Mouse (Mus musculus) yolk sac, embryonic 10.5 days (tissue): ENCODE results near the gene Gm20838.
"Not testable (repeated sequence)": the region's sequence is repeated elsewhere in the genome, so short reads cannot be mapped to it uniquely, and the experiment has no call there.

Experiments used
- DNase-seq: peaks from one replicate; pipeline ENCODE4 v3.0.0-alpha.2; 2017; ENCODE audit warnings: low spot score

The Gm20838 gene

GRCm38 (mm10) chrY:33543064-33543463 lies at the start of gene Gm20838:
TSS of gene Gm20838 (minus strand) at chrY:33543164.
- not testable (repeated sequence) for DNase-seq
